Mouse (Mus musculus) neural tube, embryonic 12.5 days (tissue): ENCODE data around the gene Arhgap21. TPM values are rescaled to one million over a fixed set of nuclear protein-coding genes. Genes with fewer than 3 reads are reported as not detected.

Experiments
- polyA plus RNA-seq: library from polyadenylated mRNA; unstranded; fragments of >200 nt; fragmentation: Nextera tagmentation; extraction: Ambion mirVana; gene quantifications from 2 replicates; pipeline ENCODE4 v1.2.1, GENCODE M21; 2016

Arhgap21 gene
- polyA plus RNA-seq, 1 experiment from 2014 or later = 50.6 TPM

Other genes starting within 250 kb of the Arhgap21 start
- 0.66 and 1.4 TPM in 2 replicates for gene Enkur, start 236.5 kb upstream of the Arhgap21 start, polyA plus RNA-seq
- 14.6 and 15.1 TPM in 2 replicates for gene Thnsl1, start 236.8 kb upstream of the Arhgap21 start, polyA plus RNA-seq